Mouse (Mus musculus) embryonic facial prominence, embryonic 15.5 days (tissue): ENCODE results near the gene Ncln. TPM values are rescaled to one million over a fixed set of nuclear protein-coding genes. Genes with fewer than 3 reads are reported as not detected.

ENCODE experiments used
- ATAC-seq: fragments of 200-750 bp; cut with Nextera tagmentation; 2 replicates; pipeline ENCODE4 v1.8.0; 2017; ENCODE audit warnings: low read depth, moderate TSS enrichment; ENCODE audit not compliant: insufficient number of reproducible peaks, low FRiP score, low TSS enrichment
- H3K27ac ChIP-seq: fragments of 300-500 bp; sonication (generic); replicated peaks from 2 replicates; pipeline ENCODE4 v1.5.1; 2015; ENCODE audit warnings: mild to moderate bottlenecking, inconsistent platforms
- H3K27me3 ChIP-seq: fragments of 300-500 bp; sonication (generic); 2 replicates; pipeline ENCODE4 v1.6.1; 2015; ENCODE audit warnings: inconsistent platforms
- H3K36me3 ChIP-seq: fragments of 300-500 bp; sonication (generic); 2 replicates; pipeline ENCODE4 v1.6.1; 2015; ENCODE audit warnings: mild to moderate bottlenecking, inconsistent platforms
- H3K4me1 ChIP-seq: fragments of 300-500 bp; sonication (generic); 2 replicates; pipeline ENCODE4 v1.6.1; 2015; ENCODE audit warnings: inconsistent platforms
- H3K4me2 ChIP-seq: fragments of 300-500 bp; sonication (generic); replicated peaks from 2 replicates; pipeline ENCODE4 v1.6.1; 2015; ENCODE audit warnings: mild to moderate bottlenecking, inconsistent platforms
- H3K4me3 ChIP-seq: fragments of 300-500 bp; sonication (generic); replicated peaks from 2 replicates; pipeline ENCODE4 v1.5.1; 2015; ENCODE audit warnings: mild to moderate bottlenecking, inconsistent platforms
- H3K9ac ChIP-seq: fragments of 300-500 bp; sonication (generic); 2 replicates; pipeline ENCODE4 v1.6.1; 2015; ENCODE audit warnings: inconsistent platforms
- H3K9me3 ChIP-seq: fragments of 300-500 bp; sonication (generic); replicated peaks from 2 replicates; pipeline ENCODE4 v1.6.1; 2016; ENCODE audit warnings: inconsistent platforms
- WGBS: fragments of 180-500 bp; shearing (Covaris S2); methylation state at CpG from one replicate; pipeline ENCODE4 v1.1.7; 2015; 5-methylcytosine and 5-hydroxymethylcytosine counted together
- polyA plus RNA-seq: library from polyadenylated mRNA; unstranded; fragments of >200 nt; fragmentation: Nextera tagmentation; extraction: Ambion mirVana; gene quantifications from 2 replicates; pipeline ENCODE4 v1.2.1, GENCODE M21; 2015

The Ncln gene
- polyA plus RNA-seq, 1 experiment from 2014 or later = 89.1 TPM

DNA sequence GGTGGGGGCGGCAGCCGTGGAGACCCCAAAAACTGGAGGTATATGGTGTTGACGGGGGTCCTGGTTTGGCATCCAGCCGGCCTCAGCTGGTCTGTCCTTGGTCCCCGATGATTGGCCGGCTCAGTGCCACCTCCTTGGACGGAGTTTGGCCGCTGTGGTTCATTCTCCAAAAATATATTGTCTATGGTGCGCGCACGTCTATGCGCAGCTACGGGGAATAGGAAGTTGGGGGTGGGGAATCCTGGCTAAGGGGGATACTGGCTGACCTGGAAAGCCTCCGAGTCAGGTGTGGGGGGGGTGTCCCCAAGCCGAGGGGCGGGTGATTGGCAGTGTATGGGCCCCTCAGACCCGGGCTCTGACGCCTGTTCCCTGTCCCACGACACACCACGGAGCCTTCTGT lies 35.7 kb downstream of the Ncln start:
- no peak overlapping the region for H3K4me3 ChIP-seq
- no peak overlapping the region for H3K27ac ChIP-seq
- no peak overlapping the region for H3K4me2 ChIP-seq
- peaks cover 19% of the 10 kb centered on the region for H3K4me1 ChIP-seq
- H3K9me3 ChIP-seq = no peaks in the 10 kb centered on the region
- H3K36me3 ChIP-seq = no peaks in the 10 kb centered on the region
- no peak overlapping the region for H3K9ac ChIP-seq
- peaks cover 97% of the 10 kb centered on the region for H3K27me3 ChIP-seq
- 25% methylated on average over 20 of the region's 20 CpGs for WGBS
- no peak for ATAC-seq

DNA sequence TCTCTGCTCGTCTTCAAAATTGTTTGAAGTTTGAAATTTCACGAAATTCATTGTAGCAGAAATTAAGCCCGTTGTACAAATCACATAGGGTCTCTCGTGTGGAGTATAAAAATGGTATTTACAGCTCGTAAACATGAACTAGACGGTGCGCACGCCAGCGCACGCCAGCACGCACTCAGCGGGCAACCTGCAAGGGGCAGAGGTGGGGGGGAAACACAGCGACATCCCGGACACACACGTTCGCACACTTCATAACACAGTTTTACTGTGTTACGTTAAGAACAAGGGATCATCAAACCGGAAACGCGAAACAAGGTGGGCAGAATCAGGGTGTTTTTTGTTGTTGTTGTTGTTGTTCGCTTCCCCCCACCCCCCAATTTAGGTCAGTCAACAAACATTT lies 36.8 kb downstream of the Ncln start:
- peaks cover 97% of the 10 kb centered on the region for H3K27me3 ChIP-seq
- H3K4me3 ChIP-seq = no peak overlapping the region
- H3K9me3 ChIP-seq = no peaks in the 10 kb centered on the region
- no peaks in the 10 kb centered on the region for H3K36me3 ChIP-seq
- H3K27ac ChIP-seq = no peak overlapping the region
- H3K4me2 ChIP-seq = no peak overlapping the region
- H3K9ac ChIP-seq = no peak overlapping the region
- WGBS = 69% methylated on average over 21 of the region's 21 CpGs
- ATAC-seq = no peak
- H3K4me1 ChIP-seq = peaks cover 13% of the 10 kb centered on the region

GRCm38 (mm10) chr10:81458267-81458666 lies 37.9 kb downstream of the Ncln start:
- Histone ChIP-seq H3K4me1 (peaks cover 8% of the 10 kb centered on the region), H3K36me3 (no peaks in the 10 kb centered on the region), H3K9me3 (no peaks in the 10 kb centered on the region), H3K27me3 (peaks cover 96% of the 10 kb centered on the region), H3K4me3 (no peak overlapping the region), H3K27ac (no peak overlapping the region), H3K9ac (no peak overlapping the region), H3K4me2 (no peak overlapping the region)
- WGBS = 75% methylated on average over 6 of the region's 6 CpGs
- ATAC-seq = no peak

GRCm38 (mm10) chr10:81457624-81458023 lies 38.6 kb downstream of the Ncln start:
- peaks cover 11% of the 10 kb centered on the region for H3K4me1 ChIP-seq
- peaks cover 96% of the 10 kb centered on the region for H3K27me3 ChIP-seq
- no peak overlapping the region for H3K27ac ChIP-seq
- no peak overlapping the region for H3K4me2 ChIP-seq
- H3K9ac ChIP-seq = no peak overlapping the region
- 81% methylated on average over 8 of the region's 8 CpGs for WGBS
- no peak overlapping the region for H3K4me3 ChIP-seq
- H3K9me3 ChIP-seq = no peaks in the 10 kb centered on the region
- H3K36me3 ChIP-seq = no peaks in the 10 kb centered on the region
- no peak for ATAC-seq

DNA sequence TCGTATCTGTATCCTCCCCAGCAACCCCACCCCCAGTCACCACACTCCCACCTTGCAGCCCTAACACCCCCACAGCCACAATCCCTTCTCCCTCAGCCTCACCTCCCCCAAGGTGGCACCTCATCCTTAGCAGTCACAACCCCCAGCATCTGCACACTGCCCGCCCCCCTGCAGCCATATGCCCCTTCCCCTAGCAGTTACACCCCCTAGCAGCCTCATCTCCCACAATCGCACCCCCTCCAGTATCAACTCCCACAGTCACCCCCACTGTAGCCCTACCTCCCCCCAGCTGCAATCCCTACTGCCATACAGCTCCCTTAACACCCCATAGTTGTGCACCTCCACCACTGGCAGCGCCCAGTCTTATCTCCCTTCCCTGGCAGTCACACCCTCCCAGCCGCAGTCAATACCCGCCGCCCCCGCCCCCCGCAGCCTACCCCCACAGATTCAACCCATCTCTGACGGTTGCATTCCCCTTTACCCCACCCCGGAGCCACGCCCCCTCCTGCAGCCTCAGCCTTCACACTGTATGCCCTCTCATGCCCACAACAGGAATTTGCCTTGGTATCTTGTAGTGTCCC lies 39.1 kb downstream of the Ncln start:
- Histone ChIP-seq H3K9ac (no peak overlapping the region), H3K36me3 (no peaks in the 10 kb centered on the region), H3K4me2 (no peak overlapping the region), H3K4me1 (peaks cover 11% of the 10 kb centered on the region), H3K4me3 (no peak overlapping the region), H3K9me3 (no peaks in the 10 kb centered on the region), H3K27me3 (peaks cover 96% of the 10 kb centered on the region), H3K27ac (no peak overlapping the region)
- 42% methylated on average over 12 of the region's 12 CpGs for WGBS
- ATAC-seq = no peak

DNA sequence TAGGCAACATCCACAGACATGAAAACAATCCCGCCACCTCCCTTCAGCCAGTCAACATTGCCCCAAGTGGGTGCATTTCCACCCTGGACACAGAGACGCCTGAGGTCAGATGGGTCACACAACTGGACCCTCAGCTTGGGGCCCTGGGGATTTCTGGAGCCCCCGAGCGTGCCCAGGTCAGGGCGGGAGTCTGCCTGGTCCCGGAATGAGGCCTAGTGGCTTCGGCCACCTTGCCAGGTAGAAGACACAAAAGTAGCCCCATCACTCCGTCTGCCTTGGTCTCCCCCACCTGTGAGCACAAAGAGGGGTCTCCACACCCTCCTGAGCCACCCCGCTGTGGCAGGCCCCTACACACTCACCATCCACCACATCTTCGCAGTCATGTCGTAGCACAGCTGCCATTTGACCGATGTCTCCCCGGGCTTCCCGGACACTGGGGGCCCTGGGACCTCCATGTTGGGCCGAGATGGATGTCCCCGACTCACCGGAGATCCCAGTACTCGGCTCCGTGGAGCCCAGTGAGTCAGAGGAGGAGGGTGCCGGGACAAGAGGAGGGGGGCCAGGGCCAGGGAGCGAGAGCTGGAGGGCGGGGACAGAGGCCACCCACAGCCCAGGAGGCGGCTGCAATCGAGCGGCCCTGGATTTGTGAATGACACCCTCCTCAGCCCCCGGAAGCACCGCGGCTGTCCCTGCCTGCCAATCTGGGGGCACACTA lies 40.9 kb downstream of the Ncln start, which contains the start of gene Nfic:
Gene Nfic, minus strand, starts transcription at position 455 of the 715 bp plus-strand sequence.
- H3K4me1 ChIP-seq = peaks cover 10% of the 10 kb centered on the region
- no peaks in the 10 kb centered on the region for H3K9me3 ChIP-seq
- peaks cover 96% of the 10 kb centered on the region for H3K27me3 ChIP-seq
- H3K27ac ChIP-seq = no peak within 1 kb of the TSS
- ATAC-seq = no peak
- no peaks in the 10 kb centered on the region for H3K36me3 ChIP-seq
- H3K4me2 ChIP-seq = no peak within 1 kb of the TSS
- 56% methylated on average over 28 of the region's 28 CpGs for WGBS
- no peak within 1 kb of the TSS for H3K4me3 ChIP-seq
- no peak within 1 kb of the TSS for H3K9ac ChIP-seq

DNA sequence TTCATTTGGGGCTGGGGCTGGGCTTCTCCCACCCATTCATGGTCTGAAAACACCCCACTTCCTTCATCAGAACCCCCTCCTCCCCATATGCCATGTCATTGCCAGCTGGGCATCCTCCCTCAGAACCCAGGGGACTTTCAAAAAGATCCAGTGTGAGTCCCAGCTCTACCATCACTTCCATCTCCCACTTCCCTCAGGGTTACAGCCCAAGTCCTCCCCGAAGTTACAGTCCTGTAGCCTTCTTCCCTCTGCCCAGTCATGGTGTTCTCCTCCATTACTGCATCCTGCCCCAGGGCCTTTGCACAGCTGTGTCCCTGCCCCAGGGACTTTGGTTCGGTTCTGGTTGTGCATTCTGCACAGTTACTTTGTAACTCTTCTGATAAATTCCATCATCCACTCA lies 42.1 kb downstream of the Ncln start:
- no peak for ATAC-seq
- Histone ChIP-seq H3K36me3 (no peaks in the 10 kb centered on the region), H3K4me3 (no peak overlapping the region), H3K9me3 (no peaks in the 10 kb centered on the region), H3K27me3 (peaks cover 89% of the 10 kb centered on the region), H3K9ac (no peak overlapping the region), H3K4me2 (no peak overlapping the region), H3K4me1 (peaks cover 10% of the 10 kb centered on the region), H3K27ac (no peak overlapping the region)
- 63% methylated on average over 2 of the region's 2 CpGs for WGBS

DNA sequence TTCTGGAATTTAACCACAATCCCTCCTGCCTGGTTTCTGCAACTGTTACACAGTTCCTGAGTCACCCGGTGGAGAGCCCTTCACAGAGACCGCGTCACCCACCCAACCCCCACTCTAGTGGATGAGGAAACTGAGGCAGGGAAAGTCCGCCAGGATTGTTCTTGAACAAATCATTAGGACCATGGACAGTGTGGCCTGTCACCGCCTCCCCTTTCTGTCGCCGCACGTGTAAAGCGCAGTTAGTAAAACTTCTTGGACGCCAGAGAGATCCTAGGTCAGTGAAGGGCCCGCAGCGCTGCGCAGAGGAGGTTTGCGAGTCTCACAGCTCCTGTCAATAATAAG lies 43.3 kb downstream of the Ncln start:
- WGBS = 3% methylated on average over 14 of the region's 14 CpGs
- Histone ChIP-seq H3K36me3 (no peaks in the 10 kb centered on the region), H3K4me2 (no peak overlapping the region), H3K27me3 (peaks cover 90% of the 10 kb centered on the region), H3K4me3 (peak overlapping the region; percentile 12; the same call in 1 of the 2 replicates), H3K9ac (no peak overlapping the region), H3K4me1 (peaks cover 10% of the 10 kb centered on the region), H3K27ac (no peak overlapping the region), H3K9me3 (no peaks in the 10 kb centered on the region)
- no peak for ATAC-seq

DNA sequence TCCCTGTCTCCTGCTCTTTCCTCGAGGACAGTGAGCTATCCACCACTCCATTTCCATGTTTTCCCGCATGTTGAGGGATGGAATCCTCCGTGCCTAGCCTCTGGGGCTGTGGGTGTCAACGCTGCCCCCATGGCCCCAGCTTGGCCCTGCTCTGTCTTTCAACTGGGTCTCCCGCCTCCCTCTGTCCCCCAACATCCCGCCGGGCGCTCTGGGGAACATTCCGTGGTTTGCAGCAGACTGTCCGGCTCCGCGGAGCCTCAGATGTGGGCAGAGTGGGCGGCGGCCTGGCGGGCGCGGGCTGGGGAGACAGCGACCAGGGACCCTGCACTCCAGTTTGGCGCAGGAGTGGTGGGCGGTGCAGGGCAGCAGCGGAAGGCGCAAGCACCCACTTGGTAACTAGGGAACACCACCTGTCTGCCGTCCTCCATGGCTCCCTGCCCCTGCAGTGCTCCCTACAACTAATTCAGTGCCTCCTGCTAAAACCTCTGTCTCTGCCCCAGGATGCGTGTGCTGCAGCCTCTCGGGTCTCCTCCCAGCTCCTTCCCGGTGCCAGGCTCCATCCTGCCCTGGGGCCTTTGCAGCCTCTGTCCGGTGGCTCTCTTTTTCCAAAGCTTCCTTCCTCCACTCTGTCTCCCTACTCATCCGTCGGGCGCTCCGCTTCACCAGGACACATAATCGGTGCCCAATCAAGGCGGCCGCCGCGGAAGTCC lies 43.8 kb downstream of the Ncln start:
- Histone ChIP-seq H3K9ac (no peak overlapping the region), H3K4me3 (peak overlapping the region; percentile 12), H3K4me2 (no peak overlapping the region; the same call in 1 of the 2 replicates), H3K4me1 (peaks cover 10% of the 10 kb centered on the region), H3K27me3 (peaks cover 84% of the 10 kb centered on the region), H3K36me3 (no peaks in the 10 kb centered on the region), H3K9me3 (no peaks in the 10 kb centered on the region), H3K27ac (no peak overlapping the region)
- ATAC-seq = no peak
- WGBS = 5% methylated on average over 36 of the region's 36 CpGs

GRCm38 (mm10) chr10:81451365-81451745 lies 44.8 kb downstream of the Ncln start:
- Histone ChIP-seq H3K9ac (no peak overlapping the region), H3K27ac (no peak overlapping the region), H3K4me1 (peaks cover 10% of the 10 kb centered on the region), H3K36me3 (no peaks in the 10 kb centered on the region), H3K4me2 (no peak overlapping the region), H3K9me3 (no peaks in the 10 kb centered on the region), H3K27me3 (peaks cover 74% of the 10 kb centered on the region), H3K4me3 (no peak overlapping the region)
- no peak for ATAC-seq
- 54% methylated on average over 6 of the region's 6 CpGs for WGBS

DNA sequence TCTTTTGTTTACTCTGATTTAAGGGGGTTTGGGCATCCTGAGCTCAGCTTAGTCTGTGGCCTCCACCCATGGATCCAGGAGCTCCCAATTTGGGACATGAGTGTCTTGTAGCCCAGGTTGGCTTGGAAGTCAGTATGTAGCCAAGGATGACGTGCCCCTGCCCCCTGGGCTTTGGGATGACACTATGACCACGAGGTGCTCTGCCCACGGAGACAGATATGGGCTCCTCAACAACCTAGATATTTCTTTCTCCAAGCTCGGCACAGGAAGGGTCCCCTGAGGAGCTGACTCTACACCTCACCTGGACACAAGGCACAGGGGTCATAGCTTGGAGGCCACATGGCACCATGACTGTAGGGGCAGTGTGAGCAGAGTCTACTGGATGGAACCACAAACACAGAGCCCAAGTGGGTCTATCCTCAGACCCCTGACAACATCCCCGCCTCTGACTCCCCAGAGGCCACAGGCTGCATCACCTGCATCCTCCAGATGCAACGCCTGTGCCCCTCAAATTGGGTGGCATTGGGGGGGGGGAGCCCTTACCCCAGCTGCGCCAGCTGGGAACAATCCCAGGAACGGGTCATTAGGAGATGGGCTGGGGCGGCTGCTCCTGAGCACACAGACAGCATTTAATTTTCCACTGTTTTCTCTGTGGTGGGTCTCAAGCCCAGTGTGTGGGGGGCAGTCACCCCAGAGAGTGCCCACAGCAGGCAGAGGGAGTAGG lies 45.4 kb downstream of the Ncln start:
- H3K9me3 ChIP-seq = no peaks in the 10 kb centered on the region

More for the DNA sequence above, 45.4 kb downstream of the Ncln start:
- Histone ChIP-seq H3K27ac (no peak overlapping the region), H3K4me1 (peaks cover 10% of the 10 kb centered on the region), H3K4me2 (no peak overlapping the region), H3K36me3 (no peaks in the 10 kb centered on the region), H3K27me3 (peaks cover 70% of the 10 kb centered on the region), H3K4me3 (no peak overlapping the region), H3K9ac (no peak overlapping the region; the same call in 1 of the 2 replicates)
- WGBS = 49% methylated on average over 9 of the region's 9 CpGs
- no peak for ATAC-seq
